Mouse (Mus musculus): ENCODE results near the gene Oscar.
"Not testable (repeated sequence)": the region's sequence is repeated elsewhere in the genome, so short reads cannot be mapped to it uniquely, and the experiment has no call there.

Gene Oscar

DNA sequence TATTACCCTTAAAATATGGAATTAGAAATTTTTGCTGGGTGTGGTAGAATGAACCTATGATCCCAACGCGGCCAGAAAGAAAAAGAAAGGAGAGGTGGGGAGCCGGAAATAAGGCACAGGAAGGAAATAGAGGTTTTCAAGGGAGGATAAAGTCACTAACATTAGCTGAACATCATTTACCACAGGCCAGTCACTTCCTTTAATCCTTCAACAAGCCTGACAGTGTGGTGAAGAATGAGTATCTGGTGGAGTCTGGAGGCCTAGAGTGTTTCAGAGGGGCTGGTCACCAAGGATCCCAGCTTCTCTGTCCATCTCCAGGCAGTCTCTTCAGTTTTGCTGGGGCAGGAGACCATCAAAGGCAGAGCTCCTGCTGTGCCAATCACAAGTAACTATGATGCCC lies 5.5 kb downstream of the Oscar start:
- no peak for DNase-seq (ENCODE audit: low spot score in 2 of 2)

DNA sequence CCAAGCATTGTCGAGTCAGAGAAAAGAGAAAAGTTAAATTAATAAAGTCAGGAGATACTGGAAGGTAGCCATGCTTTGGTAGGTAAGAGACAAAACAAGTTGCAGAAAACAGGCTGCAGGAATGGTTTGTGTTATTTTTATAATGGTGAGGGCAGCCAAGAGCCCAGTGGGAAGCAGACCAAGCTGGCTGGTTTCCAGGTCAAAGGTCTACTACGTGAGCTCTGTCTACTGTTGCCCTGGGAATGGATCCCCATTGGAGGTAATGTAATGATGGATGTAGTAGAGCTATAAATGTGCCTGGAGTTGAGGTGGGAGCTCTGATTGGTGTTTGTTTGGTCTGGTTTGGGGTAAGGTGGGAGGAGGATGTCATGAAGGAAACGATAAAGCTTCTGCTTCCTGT lies 6.9 kb downstream of the Oscar start:
- DNase-seq (ENCODE audit: low spot score in 2 of 2) = no peak

DNA sequence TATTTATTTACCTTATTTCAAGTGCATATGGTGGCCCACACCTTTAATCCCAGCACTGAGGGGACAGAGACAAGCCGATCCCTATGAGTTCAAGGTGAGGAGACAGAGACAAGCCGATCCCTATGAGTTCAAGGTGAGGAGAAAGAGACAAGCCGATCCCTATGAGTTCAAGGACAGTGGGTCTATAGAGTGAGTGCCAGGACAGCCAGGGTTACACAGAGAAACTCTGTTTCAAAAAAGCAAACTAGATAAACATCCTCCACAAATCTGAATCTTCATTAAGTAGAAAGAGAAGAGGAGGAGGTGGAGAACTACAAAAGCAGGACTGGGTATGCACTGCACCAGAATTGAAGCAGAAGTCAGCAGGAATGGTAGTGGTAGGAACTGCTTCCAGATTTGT lies 7.3 kb downstream of the Oscar start:
- DNase-seq (ENCODE audit: low spot score in 2 of 2) = no peak

DNA sequence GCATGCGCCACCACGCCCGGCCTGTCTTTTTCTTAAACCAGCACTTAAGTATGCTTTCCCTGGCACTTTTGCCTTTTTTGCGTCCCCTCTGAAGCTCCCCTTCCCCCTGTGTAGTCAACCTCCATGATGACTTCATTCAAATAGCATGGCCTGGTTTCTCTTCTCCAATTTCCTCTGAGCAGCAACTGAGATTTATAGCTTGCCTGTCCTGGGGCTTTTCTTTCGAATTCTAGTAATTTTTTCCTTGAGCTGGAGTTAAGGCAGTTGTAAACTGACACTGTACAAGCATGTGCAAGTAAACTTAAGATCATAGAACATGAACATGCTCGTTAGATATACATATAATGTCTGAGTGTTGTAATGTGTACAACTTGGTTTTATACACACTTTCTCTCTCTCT lies 8.6 kb downstream of the Oscar start:
- DNase-seq (ENCODE audit: low spot score in 2 of 2) = no peak

DNA sequence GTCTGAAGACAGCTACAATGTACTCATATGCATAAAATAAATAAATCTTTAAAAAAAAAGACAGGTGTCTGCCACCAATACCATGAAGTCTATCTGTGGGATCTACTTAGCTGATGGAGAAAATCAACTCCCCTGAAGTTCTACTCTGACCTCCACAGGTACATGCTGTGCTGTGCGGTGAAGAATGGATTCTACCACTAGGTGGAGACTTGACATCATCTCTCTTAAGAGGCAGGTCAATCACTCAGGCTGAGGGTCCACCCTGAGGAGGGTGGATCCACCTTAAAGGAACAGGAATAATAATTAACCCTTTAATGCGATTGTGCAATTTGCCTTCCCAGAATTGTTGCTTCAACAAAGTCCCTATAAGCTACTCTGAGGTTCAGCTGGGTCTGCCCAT lies 9.2 kb downstream of the Oscar start:
- no peak for DNase-seq (ENCODE audit: low spot score in 2 of 2)

DNA sequence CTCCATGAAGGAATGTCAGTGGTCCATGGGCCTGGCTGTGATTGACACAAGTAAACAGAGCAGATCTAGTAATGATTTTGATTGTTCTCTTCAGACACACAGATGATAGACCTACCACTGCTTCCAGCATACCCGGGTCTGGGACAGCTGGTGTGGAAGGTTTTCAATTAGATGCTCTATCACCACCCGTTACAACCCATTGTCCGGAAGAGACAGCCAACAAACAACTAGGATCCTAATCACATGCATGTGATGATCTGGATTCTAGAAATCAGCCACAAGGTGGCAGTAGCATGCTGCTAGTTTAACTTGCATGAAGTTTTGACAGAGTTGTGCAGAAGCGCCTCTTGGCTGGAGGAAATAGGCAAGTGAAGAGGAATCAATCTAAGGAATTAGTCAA lies 14.8 kb downstream of the Oscar start:
- peak; percentile 75 to 81 for DNase-seq (ENCODE audit: low spot score in 2 of 2)

DNA sequence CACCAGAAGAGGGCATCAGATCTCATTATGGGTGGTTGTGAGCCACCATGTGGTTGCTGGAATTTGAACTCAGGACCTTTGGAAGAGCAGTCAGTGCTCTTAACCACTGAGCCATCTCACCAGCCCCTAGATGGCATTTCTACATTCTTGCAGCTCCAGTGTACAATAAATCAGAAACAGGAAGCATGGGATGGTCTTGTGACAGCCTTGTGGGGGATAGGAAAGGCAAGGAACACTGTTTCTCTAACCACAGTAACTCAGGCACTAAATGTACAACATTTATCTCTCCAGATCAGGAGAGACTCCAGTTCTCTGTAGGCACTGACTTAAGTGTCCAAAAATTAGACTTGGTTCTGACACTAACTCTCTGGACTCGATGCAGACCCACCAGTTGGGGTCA lies 18.2 kb downstream of the Oscar start:
- not testable (repeated sequence) for DNase-seq (ENCODE audit: low spot score in 2 of 2)

DNA sequence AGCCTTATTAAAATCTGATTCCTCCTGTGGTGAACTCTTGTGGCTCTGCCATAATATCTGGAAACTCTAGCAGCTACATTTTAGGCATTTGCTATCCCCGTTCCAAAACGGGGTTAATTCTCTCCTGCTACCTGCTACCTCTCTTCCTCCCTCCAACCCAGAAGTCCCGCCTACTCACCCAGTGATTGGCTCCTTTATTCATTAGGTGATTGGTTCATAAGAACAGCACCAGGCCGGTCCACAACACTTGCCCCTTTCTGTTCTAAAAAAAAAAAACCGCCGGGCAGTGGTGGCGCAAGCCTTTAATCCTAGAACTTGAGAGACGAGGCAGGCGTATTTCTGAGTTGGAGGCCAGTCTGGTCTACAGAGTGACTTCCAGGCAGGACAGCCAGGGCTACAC lies 20.8 kb downstream of the Oscar start:
- DNase-seq (ENCODE audit: low spot score in 2 of 2) = no peak

DNA sequence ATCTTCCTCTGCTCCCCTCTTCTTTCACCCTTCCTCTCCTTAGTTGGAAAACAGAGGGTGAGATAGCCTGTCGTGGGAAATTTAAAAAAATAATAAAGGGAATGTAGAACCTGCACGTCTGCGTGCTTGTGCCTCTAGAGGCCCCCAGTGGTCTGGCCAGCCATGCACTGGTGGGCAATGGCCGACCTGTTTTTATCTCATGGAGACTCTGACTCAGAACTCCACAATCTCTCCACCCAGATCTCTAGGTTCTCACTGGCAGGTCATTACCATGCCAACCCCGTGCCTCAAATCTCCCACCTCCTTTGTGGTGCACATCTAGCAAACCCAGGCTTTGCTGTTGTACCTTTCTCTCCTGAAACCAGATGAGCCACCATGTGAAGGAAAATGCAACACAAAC lies 21.3 kb downstream of the Oscar start:
- DNase-seq (ENCODE audit: low spot score in 2 of 2) = no peak

DNA sequence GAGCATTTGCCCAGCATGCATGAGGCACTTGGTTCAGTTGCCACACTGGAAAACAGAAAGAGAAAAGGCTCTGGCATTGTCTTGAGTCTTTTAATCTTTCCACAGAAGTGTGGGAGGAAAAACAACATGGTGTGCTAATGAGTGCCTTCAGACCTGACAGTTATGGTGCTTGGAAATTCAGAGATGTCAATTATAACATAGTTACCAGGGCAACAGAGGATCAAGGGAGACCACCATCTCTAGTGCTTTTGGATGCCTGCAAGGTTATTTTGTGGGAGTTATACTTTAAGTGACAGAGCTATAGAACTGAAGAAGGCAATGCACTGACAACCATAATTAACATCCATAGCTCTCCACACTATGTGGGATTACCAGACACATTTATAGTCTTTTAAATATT lies 22.1 kb downstream of the Oscar start:
- no peak for DNase-seq (ENCODE audit: low spot score in 2 of 2)

DNA sequence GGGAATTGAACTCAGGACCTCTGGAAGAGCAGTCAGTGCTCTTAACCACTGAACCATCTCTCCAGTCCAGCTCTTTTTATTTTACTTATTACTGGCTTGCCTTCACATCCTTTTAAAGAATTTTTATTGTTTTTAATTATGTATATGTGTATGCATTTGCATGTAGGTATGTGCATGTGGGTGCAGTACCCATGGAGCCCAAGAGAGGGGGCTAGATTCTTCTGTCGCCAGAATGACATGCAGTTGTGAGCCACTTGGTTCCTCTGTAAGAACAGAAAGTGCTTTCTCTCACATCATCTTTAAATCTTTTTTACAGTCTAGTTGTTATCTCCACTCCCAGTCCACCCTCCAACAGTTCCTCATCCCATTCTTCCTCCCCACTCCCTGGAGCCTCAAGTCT lies 24.4 kb downstream of the Oscar start:
- DNase-seq (ENCODE audit: low spot score in 2 of 2) = no peak

DNA sequence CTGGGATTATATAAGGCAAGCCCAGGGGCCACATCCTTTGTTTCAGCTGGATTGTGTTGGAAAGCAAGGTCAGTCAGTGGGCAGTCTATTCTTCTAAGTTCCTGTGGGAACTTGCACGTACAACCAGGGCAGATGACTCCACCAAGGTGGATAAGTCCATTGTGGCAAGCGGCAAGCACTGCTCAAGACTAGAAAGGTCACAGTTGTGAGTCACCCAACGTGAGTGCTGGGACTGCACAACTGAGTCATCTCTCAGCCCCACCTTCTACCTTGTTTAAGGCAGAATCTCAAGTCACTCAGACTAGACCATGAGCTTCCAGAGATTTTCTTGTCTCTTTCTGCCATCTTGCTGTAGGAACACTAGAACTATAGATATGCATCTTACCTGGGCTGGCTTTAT lies 25.4 kb downstream of the Oscar start:
- no peak for DNase-seq (ENCODE audit: low spot score in 2 of 2)

DNA sequence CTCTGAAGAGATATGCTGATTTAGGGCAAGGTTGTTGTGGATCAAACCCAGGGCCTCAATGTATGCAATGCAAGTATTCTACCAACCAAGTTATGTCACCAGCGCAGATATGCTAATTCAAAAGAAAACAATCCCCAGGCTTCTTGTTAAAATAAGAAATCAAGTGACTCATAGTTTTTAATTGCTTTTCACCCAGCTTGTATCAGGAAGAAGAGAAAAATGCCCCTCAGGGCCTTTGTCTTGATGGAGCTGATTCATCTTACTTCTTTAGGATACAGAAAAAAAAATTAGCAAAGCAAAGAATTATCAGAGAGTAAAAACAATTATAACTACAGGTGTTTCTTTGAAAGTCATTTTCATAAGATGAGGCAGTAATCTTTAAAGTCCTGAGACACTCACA lies 28.7 kb downstream of the Oscar start:
- DNase-seq (ENCODE audit: low spot score in 2 of 2) = no peak

DNA sequence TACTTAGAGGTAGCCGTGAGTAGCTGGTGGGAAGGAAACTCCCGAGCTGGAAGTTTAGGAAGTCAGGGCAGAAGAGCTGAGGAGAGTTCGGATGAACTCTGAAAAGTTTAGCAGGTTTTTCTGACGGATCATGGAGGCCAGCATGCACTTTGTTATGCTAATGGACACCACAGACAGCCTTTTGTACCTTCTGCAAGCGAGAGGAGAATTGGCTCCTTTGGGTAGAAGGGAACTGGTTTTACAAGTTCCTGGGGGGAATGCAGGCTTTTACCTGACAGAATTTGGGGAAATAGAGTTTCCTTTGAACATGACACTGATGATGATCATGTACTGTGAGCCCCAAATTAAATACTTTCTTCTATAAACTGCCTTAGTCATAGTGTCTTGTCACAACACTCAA lies 29.7 kb downstream of the Oscar start:
- no peak for DNase-seq (ENCODE audit: low spot score in 2 of 2)

DNA sequence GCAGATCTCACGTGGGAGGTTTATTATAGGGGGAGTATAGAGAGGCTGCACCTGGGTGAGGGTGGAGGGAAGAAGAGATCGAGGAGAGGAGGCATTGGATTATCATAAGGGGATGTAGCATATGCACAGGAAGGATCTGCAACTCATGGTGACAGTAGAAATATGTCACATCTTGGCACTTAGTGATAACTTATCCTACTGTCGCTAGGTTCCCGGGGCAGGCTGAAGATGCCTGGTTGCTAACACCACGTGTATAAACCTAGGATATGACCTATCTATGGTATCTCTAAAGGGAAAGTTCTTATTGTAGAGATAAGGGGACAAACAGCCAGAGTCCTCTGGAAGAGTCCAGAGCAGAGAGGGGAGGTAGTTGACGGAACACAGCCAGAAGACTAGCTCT lies 30.2 kb downstream of the Oscar start:
- no peak for DNase-seq (ENCODE audit: low spot score in 2 of 2)

DNA sequence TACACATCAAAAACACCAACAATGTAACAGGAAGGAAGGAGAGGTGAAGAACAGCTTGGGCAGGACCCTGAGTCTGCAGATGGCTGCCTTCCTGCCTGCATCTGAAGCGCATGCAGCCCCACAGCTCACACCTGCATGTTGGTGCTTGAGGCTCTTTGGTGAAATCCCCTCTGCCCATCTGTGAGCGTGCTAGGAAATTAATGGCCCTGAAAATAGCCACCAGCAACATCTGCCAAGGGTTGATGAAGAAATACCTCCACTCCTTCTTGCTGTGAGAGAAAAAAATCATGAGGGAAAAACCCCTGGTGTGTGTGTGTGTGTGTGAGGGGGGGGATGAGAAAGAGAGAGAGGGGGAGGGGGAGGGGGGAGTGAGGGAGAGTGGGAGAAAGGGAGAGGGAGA lies 35.9 kb downstream of the Oscar start:
- no peak for DNase-seq (ENCODE audit: low spot score in 2 of 2)

DNA sequence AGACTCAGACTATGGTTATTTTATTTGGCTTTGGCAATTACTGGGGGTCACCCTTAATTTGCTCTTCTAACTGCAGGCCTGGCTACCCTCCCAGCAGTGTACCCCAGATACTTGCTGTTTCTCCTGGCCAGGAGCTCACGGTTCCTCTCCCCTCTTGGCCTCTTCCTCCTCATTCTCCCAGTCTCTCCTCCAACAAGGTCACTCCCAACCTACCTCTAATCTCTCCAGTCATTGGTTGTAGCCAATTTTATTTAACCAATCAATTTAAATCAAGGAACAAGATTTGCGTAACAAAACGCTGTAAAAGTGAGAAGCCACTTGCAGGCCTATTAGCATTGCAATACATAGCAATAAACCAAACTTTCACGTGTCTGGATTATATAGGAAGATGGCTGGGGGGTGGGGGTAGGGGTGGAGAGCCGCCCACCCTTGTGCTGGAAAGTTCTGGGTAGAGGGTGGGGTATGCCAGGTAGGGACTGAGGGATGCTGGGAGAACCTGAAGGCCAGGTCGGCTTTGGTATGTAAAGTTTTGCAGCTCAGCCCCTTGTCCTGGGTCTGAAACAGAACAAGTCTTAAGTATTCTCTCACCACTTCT lies 36.9 kb downstream of the Oscar start:
- no peak for DNase-seq (ENCODE audit: low spot score in 2 of 2)

DNA sequence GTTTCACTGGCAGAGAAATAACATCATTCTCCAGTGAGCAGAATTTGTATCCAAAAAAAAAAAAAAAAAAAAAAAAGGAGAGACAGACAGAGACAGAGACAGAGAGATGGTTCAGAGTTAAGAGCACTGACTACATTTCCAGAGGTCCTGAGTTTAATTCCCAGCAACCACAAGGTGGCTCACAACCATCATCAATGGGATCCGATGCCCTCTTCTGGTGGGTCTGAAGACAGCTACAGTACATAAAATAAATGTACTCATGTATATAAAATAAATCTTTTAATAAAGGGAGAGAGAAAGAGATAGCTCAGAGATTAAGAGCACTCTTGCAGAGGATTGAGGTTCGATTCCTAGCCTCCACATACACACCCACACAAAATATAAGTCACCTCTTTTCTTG lies 37.8 kb downstream of the Oscar start:
- no peak for DNase-seq (ENCODE audit: low spot score in 2 of 2)

DNA sequence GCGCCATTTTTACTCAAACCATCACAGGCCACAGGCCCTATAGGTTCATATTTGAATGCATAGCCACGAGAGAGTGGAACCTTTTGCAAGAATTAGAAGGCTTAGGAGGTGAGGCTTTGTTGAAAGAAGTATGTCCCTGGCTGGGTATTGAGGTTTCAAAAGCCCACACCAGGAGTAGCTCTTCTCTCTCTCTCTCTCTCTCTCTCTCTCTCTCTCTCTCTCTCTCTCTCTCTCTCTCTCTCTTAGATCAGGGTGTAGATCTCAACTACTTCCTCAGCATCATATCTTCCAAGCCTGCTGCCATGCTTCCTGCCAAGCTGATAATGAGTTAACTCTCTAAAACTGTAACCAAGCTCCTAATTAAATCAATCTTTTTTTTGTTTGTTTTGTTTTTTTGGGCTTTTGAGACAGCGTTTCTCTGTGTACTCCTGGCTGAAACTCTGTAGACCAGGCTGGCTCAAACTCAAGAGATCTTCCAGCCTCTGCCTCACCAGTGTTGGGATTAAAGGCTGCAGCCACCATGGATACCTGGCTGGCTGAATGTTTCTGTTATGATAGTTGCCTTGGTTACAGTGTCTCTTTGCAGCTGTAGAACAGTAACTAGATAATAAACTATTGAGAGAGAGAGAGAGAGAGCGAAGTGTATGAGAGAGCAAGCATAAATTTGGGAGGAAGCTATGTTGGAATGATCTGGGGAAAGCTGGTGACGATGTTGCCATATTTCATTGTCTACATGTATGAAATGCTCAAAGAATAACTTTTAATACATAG lies 39.4 kb downstream of the Oscar start:
- DNase-seq (ENCODE audit: low spot score in 2 of 2) = no peak

DNA sequence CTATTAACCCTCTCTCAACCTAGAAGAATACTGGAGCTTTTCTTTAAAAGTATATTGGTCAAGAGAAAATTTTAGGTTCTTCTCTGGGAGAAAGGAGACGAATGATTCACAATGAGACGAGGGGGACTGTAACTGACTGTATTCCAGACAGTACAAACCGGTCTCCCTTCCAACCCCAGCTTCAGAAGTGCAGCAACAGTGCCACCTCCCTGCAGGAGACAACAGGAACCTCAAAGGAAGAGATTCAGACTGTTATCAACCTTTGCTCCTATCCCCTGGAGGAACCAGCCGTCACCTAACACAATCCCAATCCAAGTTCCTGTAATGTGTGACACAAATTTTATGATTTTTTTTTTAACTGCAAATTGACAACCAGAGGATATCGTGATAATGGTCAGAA lies 41.7 kb downstream of the Oscar start:
- DNase-seq (ENCODE audit: low spot score in 2 of 2) = peak; percentile 47 to 65

DNA sequence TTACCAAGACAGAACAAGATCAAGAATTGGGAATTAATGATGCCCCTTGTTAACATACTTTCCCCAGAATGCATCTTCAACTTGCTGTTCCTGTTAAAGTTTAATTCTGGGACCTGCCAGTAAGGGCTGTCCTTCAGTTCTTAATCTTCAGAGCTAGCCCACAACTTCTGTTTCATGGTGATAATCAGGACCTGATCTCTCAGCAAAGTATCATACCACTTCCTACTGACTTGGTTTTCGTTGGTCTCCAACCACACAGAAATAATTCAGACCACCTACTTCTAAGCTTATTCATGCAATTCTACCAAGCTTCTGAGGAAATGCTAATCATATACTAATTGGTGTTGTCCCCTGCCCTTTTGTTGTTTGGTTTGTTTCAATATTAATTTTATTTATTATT lies 44.1 kb downstream of the Oscar start:
- no peak for DNase-seq (ENCODE audit: low spot score in 2 of 2)

DNA sequence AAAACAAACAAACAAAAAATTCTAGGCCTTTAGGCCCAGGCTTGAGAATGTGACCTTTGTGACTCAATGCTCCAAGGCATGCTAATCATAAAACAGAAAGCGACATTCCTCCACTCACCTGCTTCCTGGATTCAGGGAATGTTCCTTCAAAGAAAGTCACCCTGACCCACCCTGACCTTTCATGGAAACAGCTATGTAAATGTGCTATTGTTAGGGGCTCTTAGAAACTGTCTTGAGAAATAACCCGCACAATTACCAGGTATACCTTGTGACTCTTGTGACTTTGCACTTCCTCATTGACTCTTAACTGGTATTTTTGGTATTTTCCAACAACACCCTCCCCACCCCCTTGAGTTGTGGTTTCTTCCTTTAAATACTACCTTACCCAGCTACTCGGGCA lies 45.4 kb downstream of the Oscar start:
- not testable (repeated sequence) for DNase-seq (ENCODE audit: low spot score in 2 of 2)

DNA sequence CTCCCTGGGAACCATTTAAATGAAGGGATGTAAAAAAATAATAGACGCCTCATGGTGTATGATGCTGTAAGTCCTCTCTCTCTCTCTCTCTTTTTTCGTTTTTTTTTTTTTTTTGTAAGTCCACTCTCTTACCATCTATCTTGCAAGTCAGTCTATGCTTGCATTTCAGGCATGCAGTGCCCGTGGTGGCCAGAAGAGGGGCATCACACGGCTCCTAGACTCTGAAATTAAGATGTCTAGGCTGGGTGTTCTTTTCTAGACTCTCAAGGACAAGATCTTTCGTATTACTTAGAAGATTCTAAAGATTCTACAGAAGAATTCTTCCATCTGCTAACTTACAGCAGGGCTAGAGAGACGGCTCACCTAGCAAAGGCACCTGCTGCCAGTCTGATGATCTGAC lies 46.2 kb downstream of the Oscar start:
- DNase-seq (ENCODE audit: low spot score in 2 of 2) = no peak

DNA sequence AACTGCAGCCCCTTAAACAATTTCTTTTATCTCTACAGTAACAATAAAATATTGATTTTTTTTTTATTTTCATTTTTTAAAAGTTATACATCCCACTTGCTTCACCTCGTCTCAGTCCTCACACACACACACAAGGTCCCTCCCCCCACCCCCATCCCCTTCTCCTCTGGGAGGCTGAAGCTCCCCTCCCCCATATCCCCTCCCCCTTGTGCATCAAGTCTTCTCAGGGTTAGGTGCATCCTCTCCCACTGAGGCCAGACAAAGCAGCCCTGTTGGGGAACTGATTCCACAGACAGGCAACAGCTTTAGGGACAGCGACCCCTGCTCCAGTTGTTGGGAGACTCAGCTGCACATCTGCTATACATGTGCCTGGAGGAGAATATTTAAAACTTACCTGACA lies 48.6 kb downstream of the Oscar start:
- no peak for DNase-seq (ENCODE audit: low spot score in 2 of 2)

Data from right cerebral cortex, postnatal 10 days (tissue).